Mouse (Mus musculus) liver, embryonic 14.5 days (tissue): ENCODE data around the gene Kirrel3. TPM values are rescaled to one million over a fixed set of nuclear protein-coding genes. Genes with fewer than 3 reads are reported as not detected.
A peak's percentile ranks its signal among the peaks of the same experiment; 100 is the strongest.

ENCODE experiments used
- ATAC-seq: fragments of 200-750 bp; cut with Nextera tagmentation; 2 replicates; pipeline ENCODE4 v1.8.0; 2017; ENCODE audit warnings: moderate number of reproducible peaks, mild to moderate bottlenecking, moderate library complexity; ENCODE audit not compliant: insufficient read depth
- DNase-seq, 3 experiments: peaks; one replicate each; pipeline ENCODE4 v3.0.0-alpha.2; 2012 to 2013; ENCODE audit warnings: low read depth in 3 of 3, low spot score in 3 of 3
- H3K27ac ChIP-seq: fragments of 300-500 bp; sonication (generic); 2 replicates; pipeline ENCODE4 v1.5.1; 2014; ENCODE audit warnings: moderate library complexity, mild to moderate bottlenecking, control low read depth, inconsistent platforms
- H3K27me3 ChIP-seq: fragments of 300-500 bp; sonication (generic); 2 replicates; pipeline ENCODE4 v1.6.1; 2014; ENCODE audit warnings: mild to moderate bottlenecking, low read length, moderate library complexity; ENCODE audit not compliant: control insufficient read depth, insufficient read depth
- H3K36me3 ChIP-seq: fragments of 300-500 bp; sonication (generic); replicated peaks from 2 replicates; pipeline ENCODE4 v1.6.1; 2014; ENCODE audit warnings: low read depth; ENCODE audit not compliant: control insufficient read depth, insufficient read depth
- H3K4me1 ChIP-seq, 2 experiments: fragments of 200-500 bp in 1 of 2; fragments of 300-500 bp in 1 of 2; sonication (generic) in 1 of 2; replicated peaks; 2 replicates each; pipeline ENCODE4 v1.6.1; 2012 to 2014; ENCODE audit warnings: antibody characterized with exemption in 1 of 2, inconsistent platforms in 1 of 2, low read length in 1 of 2; ENCODE audit not compliant: control insufficient read depth in 2 of 2, insufficient read depth in 2 of 2
- H3K4me2 ChIP-seq: fragments of 300-500 bp; sonication (generic); 2 replicates; pipeline ENCODE4 v1.6.1; 2014; ENCODE audit warnings: low read depth, mild to moderate bottlenecking, control low read depth, moderate library complexity
- H3K4me3 ChIP-seq, 2 experiments: fragments of 200-500 bp in 1 of 2; fragments of 300-500 bp in 1 of 2; sonication (generic) in 1 of 2; 2 replicates each; pipeline ENCODE4 v1.5.1; 2012 to 2014; ENCODE audit warnings: low read depth in 2 of 2, low read length in 2 of 2, mild to moderate bottlenecking in 2 of 2, control low read depth in 1 of 2, inconsistent platforms in 1 of 2, moderate library complexity in 1 of 2; ENCODE audit not compliant: insufficient read depth in 1 of 2
- H3K9ac ChIP-seq: fragments of 300-500 bp; sonication (generic); replicated peaks from 2 replicates; pipeline ENCODE4 v1.6.1; 2014; ENCODE audit warnings: mild to moderate bottlenecking, control low read depth, moderate library complexity
- H3K9me3 ChIP-seq: fragments of 300-500 bp; sonication (generic); 2 replicates; pipeline ENCODE4 v1.6.1; 2016; ENCODE audit warnings: low read length, mixed read lengths; ENCODE audit not compliant: control insufficient read depth
- CTCF ChIP-seq: IDR thresholded peaks from 2 replicates; pipeline ENCODE4 v1.5.1; 2016; ENCODE audit warnings: antibody characterized with exemption, low read depth, control low read depth
- EP300 ChIP-seq: IDR thresholded peaks from 2 replicates; pipeline ENCODE4 v1.6.1; 2016; ENCODE audit warnings: antibody characterized with exemption, low read depth
- WGBS: fragments of 180-500 bp; shearing (Covaris S2); extraction: QIAGEN DNeasy Blood & Tissue Kit; methylation state at CpG from one replicate; pipeline ENCODE4 v1.1.7; 2014; ENCODE audit not compliant: insufficient replicate concordance; 5-methylcytosine and 5-hydroxymethylcytosine counted together
- polyA plus RNA-seq, 2 experiments: library from polyadenylated mRNA; depleted of rRNA in 1 of 2; stranded (reverse) in 1 of 2; unstranded in 1 of 2; fragments of >200 nt; fragmentation: Nextera tagmentation in 1 of 2; extraction: Ambion mirVana in 1 of 2; gene quantifications; 2 replicates each; pipeline versions ENCODE4 v1.2.1 to v1.2.3; 2012 to 2014

The Kirrel3 gene
- polyA plus RNA-seq, 2 experiments, result 0.08 TPM; not detected in 1

GRCm38 (mm10) chr9:35019372-35019771 lies 533.7 kb downstream of the Kirrel3 start:
- 12% methylated on average over 3 of the region's 3 CpGs for WGBS
- H3K4me3 ChIP-seq, result no peak overlapping the region
- DNase-seq (no peak), ATAC-seq (no peak)
- H3K9me3 ChIP-seq, result no peaks in the 10 kb centered on the region
- no peak overlapping the region for H3K4me2 ChIP-seq
- H3K27me3 ChIP-seq, result peaks cover 3% of the 10 kb centered on the region
- H3K4me1 ChIP-seq, result no peaks in the 10 kb centered on the region
- TF ChIP-seq CTCF (peak; percentile 55), EP300 (no peak)
- H3K9ac ChIP-seq, result no peak overlapping the region
- H3K36me3 ChIP-seq, result no peaks in the 10 kb centered on the region
- H3K27ac ChIP-seq, result no peak overlapping the region

- no peak for TF ChIP-seq CTCF
- WGBS, result 43% methylated on average over 11 of the region's 11 CpGs
- Histone ChIP-seq H3K27me3 (peaks cover 9% of the 10 kb centered on the region), H3K27ac (no peak overlapping the region), H3K4me1 (no peaks in the 10 kb centered on the region), H3K4me2 (no peak overlapping the region), H3K9ac (no peak overlapping the region), H3K36me3 (no peaks in the 10 kb centered on the region), H3K9me3 (no peaks in the 10 kb centered on the region), H3K4me3 (no peak overlapping the region)
- DNase-seq (no peak), ATAC-seq (no peak)
Observed at GRCm38 (mm10) chr9:35020015-35020653, 534.4 kb downstream of the Kirrel3 start.

GRCm38 (mm10) chr9:35021744-35022143 lies 536.0 kb downstream of the Kirrel3 start:
- ATAC-seq, result no peak
- H3K4me3 ChIP-seq, result no peak overlapping the region
- 75% methylated on average over 1 of the region's 1 CpGs for WGBS
- H3K4me2 ChIP-seq, result no peak overlapping the region
- 0 out of 4 replicates have a peak, but pooled peaks cover 0 to 4% of the 10 kb centered on the region in 2 experiments for H3K4me1 ChIP-seq
- H3K36me3 ChIP-seq, result no peaks in the 10 kb centered on the region
- no peak overlapping the region for H3K27ac ChIP-seq
- peaks cover 19% of the 10 kb centered on the region for H3K27me3 ChIP-seq
- H3K9ac ChIP-seq, result no peak overlapping the region
- TF ChIP-seq EP300 (no peak), CTCF (no peak)
- DNase-seq, result no peak
- no peaks in the 10 kb centered on the region for H3K9me3 ChIP-seq

- 0 out of 4 replicates have a peak, but pooled peaks cover 0 to 4% of the 10 kb centered on the region in 2 experiments for H3K4me1 ChIP-seq
- H3K4me3 ChIP-seq, result no peak overlapping the region
- no peaks in the 10 kb centered on the region for H3K36me3 ChIP-seq
- no peak for DNase-seq
- H3K4me2 ChIP-seq, result no peak overlapping the region
- no peak overlapping the region for H3K9ac ChIP-seq
- H3K27ac ChIP-seq, result no peak overlapping the region
- no peak for ATAC-seq
- WGBS, result 8% methylated on average over 23 of the region's 25 CpGs
- TF ChIP-seq CTCF (no peak), EP300 (no peak)
- H3K9me3 ChIP-seq, result no peaks in the 10 kb centered on the region
- peaks cover 15% of the 10 kb centered on the region for H3K27me3 ChIP-seq
Observed at GRCm38 (mm10) chr9:35024591-35025496, 539.1 kb downstream of the Kirrel3 start.

GRCm38 (mm10) chr9:35026311-35026710 lies 540.6 kb downstream of the Kirrel3 start:
- Histone ChIP-seq H3K4me2 (no peak overlapping the region), H3K9ac (no peak overlapping the region), H3K9me3 (no peaks in the 10 kb centered on the region), H3K36me3 (no peaks in the 10 kb centered on the region), H3K27ac (no peak overlapping the region), H3K4me3 (no peak overlapping the region), H3K27me3 (peaks cover 15% of the 10 kb centered on the region), H3K4me1 (0 out of 4 replicates have a peak, but pooled peaks cover 0 to 4% of the 10 kb centered on the region in 2 experiments)
- no peak for DNase-seq
- no peak for ATAC-seq
- TF ChIP-seq EP300 (no peak), CTCF (no peak)
- 61% methylated on average over 6 of the region's 6 CpGs for WGBS
